Mouse (Mus musculus) MEL (cell line): ENCODE measurements around the gene Ank2. TPM values are rescaled to one million over a fixed set of nuclear protein-coding genes. Genes with fewer than 3 reads are reported as not detected.

Experiments
- DNase-seq: peaks from one replicate; pipeline ENCODE4 v3.0.0; 2011; ENCODE audit warnings: low read depth, low spot score
- H3K27ac ChIP-seq: 2 replicates; pipeline ENCODE4 v1.5.1; 2012; ENCODE audit warnings: low read depth, mild to moderate bottlenecking, control low read depth, low read length, moderate library complexity; ENCODE audit not compliant: control insufficient read depth
- H3K27me3 ChIP-seq, 2 experiments: fragments of 150-350 bp in 1 of 2; sonication (generic) in 1 of 2; 2 replicates each; pipeline ENCODE4 v1.6.1; 2012; ENCODE audit warnings: low read length in 2 of 2, mild to moderate bottlenecking in 2 of 2, improper control_type of control experiment in 1 of 2, moderate library complexity in 1 of 2; ENCODE audit not compliant: insufficient read depth in 2 of 2, control insufficient read depth in 1 of 2
- H3K36me3 ChIP-seq, 2 experiments: 2 replicates each; pipeline ENCODE4 v1.6.1; 2012 to 2014; ENCODE audit warnings: low read length in 2 of 2, improper control_type of control experiment in 1 of 2, inconsistent platforms in 1 of 2, mild to moderate bottlenecking in 1 of 2; ENCODE audit not compliant: insufficient read depth in 2 of 2, control insufficient read depth in 1 of 2
- H3K4me1 ChIP-seq, 2 experiments: fragments of 150-350 bp in 1 of 2; sonication (generic) in 1 of 2; 2 replicates each; pipeline ENCODE4 v1.6.1; 2012; ENCODE audit warnings: low read length in 2 of 2, improper control_type of control experiment in 1 of 2, mild to moderate bottlenecking in 1 of 2; ENCODE audit not compliant: insufficient read depth in 2 of 2, control insufficient read depth in 1 of 2
- H3K4me3 ChIP-seq, 2 experiments: fragments of 150-350 bp in 1 of 2; sonication (generic) in 1 of 2; 2 replicates each; pipeline ENCODE4 v1.5.1; 2012; ENCODE audit warnings: low read depth in 2 of 2, low read length in 2 of 2, mild to moderate bottlenecking in 2 of 2, moderate library complexity in 2 of 2, control low read depth in 1 of 2, improper control_type of control experiment in 1 of 2; ENCODE audit not compliant: control insufficient read depth in 1 of 2, insufficient read depth in 1 of 2
- H3K79me2 ChIP-seq: 2 replicates; pipeline ENCODE4 v1.6.1; 2012; ENCODE audit warnings: mild to moderate bottlenecking, low read length, moderate library complexity; ENCODE audit not compliant: control insufficient read depth, poor library complexity, insufficient read depth
- H3K9ac ChIP-seq: 2 replicates; pipeline ENCODE4 v1.6.1; 2012; ENCODE audit warnings: low read depth, mild to moderate bottlenecking, control low read depth, low read length, moderate library complexity; ENCODE audit not compliant: control insufficient read depth, poor library complexity, severe bottlenecking
- H3K9me3 ChIP-seq: fragments of 150-350 bp; sonication (generic); replicated peaks from 2 replicates; pipeline ENCODE4 v1.6.1; 2012; ENCODE audit warnings: mild to moderate bottlenecking, low read length, improper control_type of control experiment, moderate library complexity; ENCODE audit not compliant: insufficient read depth
- CHD2 ChIP-seq: IDR thresholded peaks from 2 replicates; pipeline ENCODE4 v1.6.1; 2011; ENCODE audit warnings: low read length, improper control_type of control experiment
- CTCF ChIP-seq, 3 experiments: IDR thresholded peaks in 2 of 3; conservative IDR thresholded peaks in 1 of 3; 2 replicates each; pipeline ENCODE4 v1.5.1; 2011 to 2012; ENCODE audit warnings: low read length in 3 of 3, low read depth in 2 of 3, mild to moderate bottlenecking in 2 of 3, improper control_type of control experiment in 1 of 3, inconsistent platforms in 1 of 3, mixed read lengths in 1 of 3, moderate library complexity in 1 of 3; ENCODE audit not compliant: control insufficient read depth in 1 of 3, insufficient read depth in 1 of 3, poor library complexity in 1 of 3, severe bottlenecking in 1 of 3
- E2F4 ChIP-seq: IDR thresholded peaks from 2 replicates; pipeline ENCODE4 v1.6.1; 2011; ENCODE audit warnings: low read depth, low read length, improper control_type of control experiment, borderline replicate concordance
- GABPA ChIP-seq: IDR thresholded peaks from 2 replicates; pipeline ENCODE4 v1.6.1; 2012; ENCODE audit warnings: low read depth, mild to moderate bottlenecking, inconsistent platforms, low read length, improper control_type of control experiment, moderate library complexity
- GATA1 ChIP-seq: IDR thresholded peaks from 2 replicates; pipeline ENCODE4 v1.6.1; 2011; ENCODE audit warnings: low read depth, low read length, improper control_type of control experiment
- JUND ChIP-seq: IDR thresholded peaks from 2 replicates; pipeline ENCODE4 v1.6.1; 2011; ENCODE audit warnings: low read depth, mild to moderate bottlenecking, improper control_type of control experiment, low read length
- KAT2A ChIP-seq: conservative IDR thresholded peaks from 2 replicates; pipeline ENCODE4 v1.6.1; 2012; ENCODE audit warnings: low read depth, low read length, improper control_type of control experiment, inconsistent platforms
- MAZ ChIP-seq: IDR thresholded peaks from 2 replicates; pipeline ENCODE4 v1.6.1; 2012; ENCODE audit warnings: low read depth, mild to moderate bottlenecking, inconsistent platforms, low read length, improper control_type of control experiment
- POLR2A ChIP-seq, 2 experiments: IDR thresholded peaks; 2 replicates each; pipeline ENCODE4 v1.6.1; 2011 to 2012; ENCODE audit warnings: low read length in 2 of 2, mild to moderate bottlenecking in 2 of 2, control low read depth in 1 of 2, improper control_type of control experiment in 1 of 2, low read depth in 1 of 2, moderate library complexity in 1 of 2; ENCODE audit not compliant: control insufficient read depth in 1 of 2, insufficient read depth in 1 of 2, poor library complexity in 1 of 2
- POLR2AphosphoS2 ChIP-seq: IDR thresholded peaks from 2 replicates; pipeline ENCODE4 v1.6.1; 2011; ENCODE audit warnings: low read length, improper control_type of control experiment
- RAD21 ChIP-seq: IDR thresholded peaks from 2 replicates; pipeline ENCODE4 v1.6.1; 2011; ENCODE audit warnings: mild to moderate bottlenecking, low read depth, low read length, improper control_type of control experiment
- RCOR1 ChIP-seq: IDR thresholded peaks from 2 replicates; pipeline ENCODE4 v1.6.1; 2012; ENCODE audit warnings: low read depth, mild to moderate bottlenecking, inconsistent platforms, low read length, improper control_type of control experiment
- SMC3 ChIP-seq: IDR thresholded peaks from 2 replicates; pipeline ENCODE4 v1.6.1; 2011; ENCODE audit warnings: low read depth, low read length, improper control_type of control experiment
- TAL1 ChIP-seq: IDR thresholded peaks from 2 replicates; pipeline ENCODE4 v1.6.1; 2012; ENCODE audit warnings: mild to moderate bottlenecking, inconsistent platforms, low read length, moderate library complexity, mixed read lengths
- UBTF ChIP-seq: IDR thresholded peaks from 2 replicates; pipeline ENCODE4 v1.6.1; 2012; ENCODE audit warnings: low read depth, mild to moderate bottlenecking, inconsistent platforms, low read length, improper control_type of control experiment, moderate library complexity, borderline replicate concordance; ENCODE audit not compliant: insufficient read depth
- polyA plus RNA-seq, 2 experiments: library from polyadenylated mRNA; stranded (reverse) in 1 of 2; unstranded in 1 of 2; fragments of >175 nt in 1 of 2; fragments of >200 nt in 1 of 2; gene quantifications; 2 replicates each; pipeline versions ENCODE4 v1.2.1 to v1.2.4; 2012; ENCODE audit warnings: low replicate concordance in 2 of 2, low read depth in 1 of 2; ENCODE audit not compliant: insufficient read length in 2 of 2, insufficient read depth in 1 of 2, missing spikeins in 1 of 2
- total RNA-seq: library from RNA; depleted of rRNA; stranded (reverse); fragments of 300-350 nt; gene quantifications from 2 replicates; pipeline ENCODE4 v1.2.3, GENCODE M21; 2012

Ank2 gene
- total and polyA plus RNA-seq, 3 experiments = 2.7 to 4.5 TPM; not detected in 1

DNA sequence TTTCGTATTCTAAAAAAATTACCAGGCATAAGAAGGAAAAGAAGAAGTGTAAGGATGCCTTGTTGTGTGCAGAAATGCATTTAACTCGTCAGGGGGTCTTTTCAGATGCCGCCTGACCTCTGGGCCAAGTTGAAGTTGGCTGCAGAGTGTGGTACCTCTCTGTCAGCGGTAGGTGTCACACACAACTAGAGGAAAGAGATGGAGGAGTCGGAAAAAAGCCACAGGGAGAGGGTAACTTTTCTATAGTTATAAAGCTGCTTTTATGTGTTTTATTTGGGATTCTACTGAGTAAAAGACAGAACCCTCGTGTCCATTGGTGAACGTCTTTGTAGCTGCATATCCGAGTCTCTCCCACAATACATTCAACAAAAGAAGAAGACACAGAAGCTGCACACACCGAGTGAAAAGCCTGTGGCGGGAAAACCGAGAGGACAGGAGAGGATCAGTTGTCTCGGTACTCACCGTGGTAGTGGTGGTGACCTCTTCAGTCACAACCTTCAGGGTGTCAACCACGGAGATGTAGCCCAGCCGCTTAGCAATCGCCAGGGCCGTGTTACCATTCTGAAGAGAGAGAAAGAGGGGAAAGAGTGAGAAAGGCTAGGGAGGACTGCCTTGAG, 501.7 kb downstream of the Ank2 start:
- H3K79me2 ChIP-seq = no peaks in the 10 kb centered on the region
- no peak overlapping the region for H3K4me3 ChIP-seq
- no peaks in the 10 kb centered on the region for H3K27me3 ChIP-seq
- TF ChIP-seq POLR2AphosphoS2 = no peak
- TF ChIP-seq GABPA = no peak
- no peak for TF ChIP-seq CHD2
- no peak for TF ChIP-seq JUND
- no peak for TF ChIP-seq GATA1
- no peak for TF ChIP-seq KAT2A
- TF ChIP-seq TAL1 = no peak
- TF ChIP-seq, all 39 proteins: peak for 0
- H3K27ac ChIP-seq = no peak overlapping the region
- no peaks in the 10 kb centered on the region for H3K4me1 ChIP-seq
- H3K9ac ChIP-seq = no peak overlapping the region
- H3K36me3 ChIP-seq = no peaks in the 10 kb centered on the region
- H3K9me3 ChIP-seq = no peaks in the 10 kb centered on the region
- DNase-seq = no peak

DNA sequence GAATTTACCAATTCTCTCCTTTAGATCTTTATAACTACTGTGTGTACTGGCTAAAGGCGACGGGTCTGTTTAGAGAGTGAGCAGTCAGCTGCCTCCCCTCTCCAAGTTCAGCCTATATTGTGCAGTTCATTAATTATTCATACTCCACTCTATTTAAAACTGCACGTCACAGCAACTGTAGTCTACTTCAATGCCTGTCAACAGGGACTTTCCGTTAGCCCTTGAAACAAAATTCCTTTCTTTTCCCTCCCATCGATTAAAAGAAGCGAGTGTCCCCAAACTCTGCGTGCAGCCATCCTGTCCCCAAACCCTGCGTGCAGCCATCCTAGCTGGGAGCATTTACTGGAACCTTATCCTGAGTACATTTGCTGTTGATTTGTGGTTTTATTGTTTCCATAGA, 502.4 kb downstream of the Ank2 start:
- no peak for TF ChIP-seq E2F4
- TF ChIP-seq UBTF = no peak
- no peak for TF ChIP-seq POLR2A (IDR thresholded peaks at IDR 0.05; ENCODE audit: control insufficient read depth in 1 of 2, insufficient read depth in 1 of 2, low read depth in 1 of 2, low read length in 2 of 2, poor library complexity in 1 of 2)
- no peak overlapping the region for H3K4me3 ChIP-seq

DNA sequence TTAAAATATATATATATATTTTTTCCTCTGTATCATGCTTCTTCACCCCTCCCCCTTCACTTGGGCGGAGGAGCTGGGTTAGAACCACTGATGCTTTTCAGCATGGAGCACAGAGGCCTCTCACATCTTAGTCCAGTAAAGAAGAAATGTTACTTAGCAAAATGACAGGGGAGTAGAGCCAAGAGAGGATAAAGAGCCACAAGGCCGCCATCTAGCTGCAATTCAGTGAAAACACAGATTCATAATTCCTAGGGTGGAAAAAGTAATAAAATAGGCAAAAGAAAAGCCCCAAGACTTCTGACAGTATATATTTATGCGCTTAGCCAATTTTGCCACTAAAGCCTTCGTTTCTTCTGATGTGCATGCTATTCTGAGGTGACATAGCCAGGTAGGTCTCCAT, 503.2 kb downstream of the Ank2 start:
- Histone ChIP-seq H3K36me3 (no peaks in the 10 kb centered on the region), H3K79me2 (no peaks in the 10 kb centered on the region), H3K4me1 (no peaks in the 10 kb centered on the region), H3K9ac (no peak overlapping the region), H3K27ac (no peak overlapping the region), H3K9me3 (no peaks in the 10 kb centered on the region), H3K4me3 (no peak overlapping the region), H3K27me3 (no peaks in the 10 kb centered on the region)
- peak; percentile 31 for DNase-seq
- TF ChIP-seq MAZ = no peak
- peak; percentile 35 for TF ChIP-seq RAD21
- TF ChIP-seq JUND = no peak
- TF ChIP-seq CTCF (IDR thresholded peaks at IDR 0.05 in 2 of 3, conservative IDR thresholded peaks at IDR 0.05 in 1 of 3; ENCODE audit: control insufficient read depth in 1 of 3, insufficient read depth in 1 of 3, low read depth in 2 of 3, low read length in 3 of 3, poor library complexity in 1 of 3, severe bottlenecking in 1 of 3) = peak in 2 of 3 experiments; percentile 23 to 49; a peak in 2 of 6 replicates
- no peak for TF ChIP-seq TAL1
- TF ChIP-seq SMC3 = peak; percentile 27; the same call in 1 of the 2 replicates
- no peak for TF ChIP-seq RCOR1

More for the DNA sequence above, 502.4 kb downstream of the Ank2 start:
- Histone ChIP-seq H3K79me2 (no peaks in the 10 kb centered on the region), H3K36me3 (no peaks in the 10 kb centered on the region), H3K27ac (no peak overlapping the region), H3K4me1 (no peaks in the 10 kb centered on the region), H3K27me3 (no peaks in the 10 kb centered on the region), H3K9ac (no peak overlapping the region), H3K9me3 (no peaks in the 10 kb centered on the region)
- DNase-seq = no peak
